Mouse (Mus musculus) ES-E14 (cell line): ENCODE results near the gene Stt3b.

Source experiments
- CHD2 ChIP-seq: IDR thresholded peaks from 2 replicates; pipeline ENCODE4 v1.6.1; 2014; ENCODE audit warnings: mild to moderate bottlenecking, low read depth, low read length, inconsistent platforms
- HCFC1 ChIP-seq: IDR thresholded peaks from 2 replicates; pipeline ENCODE4 v1.6.1; 2012; ENCODE audit warnings: low read length, inconsistent platforms, borderline replicate concordance; ENCODE audit not compliant: insufficient read depth
- MAFK ChIP-seq: IDR thresholded peaks from 2 replicates; pipeline ENCODE4 v1.6.1; 2014; ENCODE audit warnings: mild to moderate bottlenecking, low read depth, low read length, inconsistent platforms; ENCODE audit not compliant: insufficient read depth
- ZC3H11A ChIP-seq: IDR thresholded peaks from 2 replicates; pipeline ENCODE4 v1.6.1; 2012; ENCODE audit warnings: low read depth, mild to moderate bottlenecking, inconsistent platforms, low read length, borderline replicate concordance
- ZNF384 ChIP-seq: IDR thresholded peaks from 2 replicates; pipeline ENCODE4 v1.6.1; 2012; ENCODE audit warnings: low read depth, low read length, inconsistent platforms

GRCm38 (mm10) chr9:115340212-115340815 lies 30.1 kb upstream of the Stt3b start:
- TF ChIP-seq ZNF384 (no peak), CHD2 (no peak), HCFC1 (no peak), ZC3H11A (no peak), MAFK (no peak)
